18 mouse cellular contexts compared by ENCODE assay signal in the genomic region with DNA sequence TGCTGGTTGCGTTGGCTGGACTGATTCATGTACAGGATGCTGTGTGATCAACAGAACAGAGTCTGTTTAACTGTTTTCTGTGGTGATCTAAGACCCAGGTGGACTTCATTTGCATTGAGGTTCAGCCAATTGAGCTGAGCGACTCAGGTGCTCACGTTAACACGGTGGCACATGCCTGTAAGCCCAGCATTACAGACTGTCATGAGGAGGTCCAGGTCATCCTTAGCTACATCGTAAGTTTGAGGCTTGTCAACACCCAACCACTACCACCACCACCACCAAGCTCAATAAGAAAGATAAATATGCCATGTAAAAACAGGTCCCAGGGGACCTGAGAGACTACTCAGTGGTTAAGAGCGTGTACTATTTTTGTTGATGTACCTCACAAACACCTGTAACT. TPM values are rescaled to one million over a fixed set of nuclear protein-coding genes. Genes with fewer than 3 reads are reported as not detected.
"Had no signal": no experiment of that assay in that cellular context is flagged by ENCODE, and none has a peak within 500 bp of the region (broad histone marks: within the 10 kb centered on the region; RNA-seq: fewer than 3 reads in every experiment).

No protein-coding gene starts in this region.

- H3K9ac ChIP-seq: lung, embryonic 14.5 days; midbrain, embryonic 12.5 days; neural tube, embryonic 13.5 days; neural tube, embryonic 15.5 days had no signal

- H3K4me1 ChIP-seq: midbrain, embryonic 12.5 days; neural tube, embryonic 13.5 days; neural tube, embryonic 15.5 days had no signal

- ATAC-seq: midbrain, embryonic 16.5 days had no signal

- H3K4me2 ChIP-seq: lung, embryonic 14.5 days; midbrain, embryonic 12.5 days; neural tube, embryonic 13.5 days; neural tube, embryonic 15.5 days had no signal

- DNase-seq: lung, adult 18-20 months; lung, embryonic 14.5 days; lung, postnatal 10 days; lung, postnatal 4 days; midbrain, embryonic 14.5 days; right cerebral cortex, postnatal 14 days; thymus, adult 18-20 months; thymus, postnatal 14 days; thymus, postnatal 36 days had no signal

- H3K27me3 ChIP-seq: midbrain, embryonic 12.5 days; neural tube, embryonic 13.5 days; neural tube, embryonic 15.5 days had no signal

- H3K36me3 ChIP-seq: midbrain, embryonic 10.5 days; midbrain, embryonic 12.5 days; neural tube, embryonic 13.5 days; neural tube, embryonic 15.5 days had no signal

- H3K4me3 ChIP-seq: midbrain, embryonic 10.5 days; midbrain, embryonic 12.5 days; myocyte; neural tube, embryonic 13.5 days; neural tube, embryonic 15.5 days had no signal

- H3K27ac ChIP-seq: midbrain, embryonic 10.5 days; midbrain, embryonic 12.5 days; neural tube, embryonic 13.5 days; neural tube, embryonic 15.5 days had no signal

- H3K9me3 ChIP-seq: midbrain, embryonic 10.5 days; midbrain, embryonic 12.5 days; neural tube, embryonic 13.5 days; neural tube, embryonic 15.5 days had no signal

RNA-seq across cellular contexts. Expression of a gene that starts 40.1 kb away (rescaled TPM):
- total RNA-seq: megakaryocyte-erythroid progenitor cell, adult 5-6 weeks had no signal
- polyA plus RNA-seq: lung, embryonic 14.5 days; midbrain, embryonic 10.5 days; midbrain, embryonic 12.5 days; midbrain, embryonic 14.5 days; midbrain, embryonic 16.5 days; myocyte; neural tube, embryonic 11.5 days; neural tube, embryonic 13.5 days; spleen, adult 2 months had no signal
